Mouse (Mus musculus): ENCODE data around the gene Lrrc4. TPM values are rescaled to one million over a fixed set of nuclear protein-coding genes. Genes with fewer than 3 reads are reported as not detected.
A peak's percentile ranks its signal among the peaks of the same experiment; 100 is the strongest.

Lrrc4 gene
- polyA plus RNA-seq, 2 experiments from 2014 or later, result 0.37 to 0.42 TPM

DNA sequence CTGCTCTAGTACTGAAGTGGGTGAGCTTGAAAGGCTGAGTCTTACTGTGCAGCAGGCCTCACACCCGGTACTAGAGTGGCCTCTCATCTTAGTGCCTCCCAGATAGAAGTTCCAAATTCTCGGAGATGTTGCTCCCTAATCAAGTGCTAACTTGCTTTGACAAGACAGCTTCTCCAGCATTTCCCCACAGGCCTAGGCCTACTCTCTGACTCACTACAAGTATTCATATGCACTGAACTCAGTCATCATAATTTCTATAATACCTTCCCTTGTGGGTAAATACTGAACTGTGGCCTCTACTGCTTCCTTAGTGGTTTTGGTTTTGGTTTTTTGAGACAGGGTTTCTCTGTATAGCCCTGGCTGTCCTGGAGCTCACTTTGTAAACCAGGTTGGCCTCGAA lies 8.2 kb downstream of the Lrrc4 start:
- no peak for ATAC-seq

DNA sequence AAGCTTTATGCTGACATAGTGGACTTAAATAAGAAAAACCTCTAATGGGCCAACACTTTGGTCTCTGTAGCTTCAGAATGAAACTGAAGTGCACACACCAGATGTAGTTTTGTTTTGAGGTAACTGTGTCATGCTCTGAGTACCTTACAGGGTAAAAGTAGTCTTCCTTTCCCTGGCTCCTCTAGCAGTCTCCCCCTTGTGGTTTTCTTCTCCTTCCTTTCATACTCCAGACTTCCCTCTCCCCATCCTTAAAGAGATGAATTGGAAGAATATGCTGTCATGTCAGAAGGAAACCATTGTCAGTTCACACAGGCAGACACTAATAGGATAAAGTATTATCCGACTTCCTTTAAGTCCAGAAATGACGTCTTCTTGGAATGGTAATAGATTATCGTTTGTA lies 9.3 kb downstream of the Lrrc4 start:
- no peak for ATAC-seq

DNA sequence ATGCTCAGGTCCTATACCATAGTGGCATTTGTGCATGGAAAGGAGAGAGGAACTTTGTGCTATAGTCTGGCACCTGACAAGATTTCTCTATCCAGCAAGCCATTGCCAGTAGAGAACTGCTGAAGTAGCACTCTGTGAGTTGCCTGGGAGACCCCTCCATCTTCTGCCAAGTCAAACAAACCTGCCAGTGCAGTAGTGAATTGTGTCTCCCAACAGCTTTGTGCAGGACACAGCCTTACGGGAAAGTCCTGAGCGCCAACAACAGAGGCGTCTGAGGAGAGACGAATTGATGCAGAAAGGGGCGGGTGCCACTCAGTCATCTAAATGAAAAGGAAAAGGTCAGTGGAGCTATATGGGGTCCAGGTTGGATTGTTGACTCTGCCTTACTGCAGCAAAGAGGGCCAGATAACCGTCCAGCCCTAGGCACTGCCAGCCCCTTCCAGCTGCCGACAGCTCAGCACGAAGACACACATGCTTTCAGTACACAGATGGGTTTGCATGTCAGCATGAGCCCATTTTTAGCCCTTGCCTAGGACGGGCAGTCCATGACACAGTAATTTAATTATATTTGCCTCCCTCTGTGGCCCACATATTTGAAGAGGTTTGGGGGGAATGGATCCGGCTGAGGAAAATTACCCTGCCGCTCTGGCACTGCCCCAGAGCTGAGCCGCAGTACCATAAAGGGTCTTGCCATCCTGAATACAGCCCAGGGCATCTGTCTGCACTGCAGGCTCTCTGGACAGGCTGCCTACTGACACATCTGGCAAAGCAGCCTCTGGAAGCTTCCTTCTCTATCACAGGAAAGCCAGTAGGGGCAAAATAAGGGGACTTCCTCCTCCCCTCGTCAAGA lies 11.8 kb downstream of the Lrrc4 start:
- ATAC-seq, result no peak

DNA sequence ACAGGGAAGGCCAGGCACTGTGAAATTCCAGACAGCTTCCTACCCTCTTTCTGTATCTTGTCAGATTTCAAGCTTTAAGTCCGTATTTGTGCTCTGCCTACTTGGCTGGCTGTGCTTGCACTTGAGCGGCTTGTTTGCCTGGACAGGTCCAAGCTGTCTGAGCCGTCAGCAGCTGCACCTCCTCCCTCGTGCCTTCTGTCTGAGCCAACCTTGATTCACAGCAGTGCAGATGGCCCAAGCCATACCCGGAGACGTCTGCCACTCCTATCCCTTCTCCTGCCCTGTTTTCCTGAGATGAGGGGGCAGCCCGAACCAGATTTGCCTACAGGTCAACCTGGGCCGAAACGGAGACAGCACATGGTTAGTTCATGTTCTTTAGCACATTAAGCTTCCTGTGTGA lies 14.5 kb downstream of the Lrrc4 start:
- no peak for ATAC-seq

DNA sequence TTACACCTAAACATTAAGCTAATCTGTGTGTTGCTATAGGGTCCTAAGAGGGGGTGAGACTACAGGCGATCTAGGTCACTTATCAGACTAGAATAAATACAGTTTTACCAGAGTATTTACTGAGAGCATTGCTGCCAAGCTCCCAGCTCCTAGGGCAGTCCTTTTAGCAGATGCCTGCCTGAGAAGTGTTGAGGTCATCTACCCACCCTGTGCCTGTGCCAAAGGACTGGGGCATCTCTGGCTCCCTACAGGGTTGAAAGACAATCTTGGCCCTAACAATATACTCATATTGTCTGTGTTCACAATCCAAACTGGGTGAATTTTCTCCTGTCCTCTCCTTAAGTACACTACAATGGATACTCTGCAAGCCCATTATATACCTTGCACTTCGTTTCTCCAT lies 16.7 kb downstream of the Lrrc4 start:
- no peak for ATAC-seq

DNA sequence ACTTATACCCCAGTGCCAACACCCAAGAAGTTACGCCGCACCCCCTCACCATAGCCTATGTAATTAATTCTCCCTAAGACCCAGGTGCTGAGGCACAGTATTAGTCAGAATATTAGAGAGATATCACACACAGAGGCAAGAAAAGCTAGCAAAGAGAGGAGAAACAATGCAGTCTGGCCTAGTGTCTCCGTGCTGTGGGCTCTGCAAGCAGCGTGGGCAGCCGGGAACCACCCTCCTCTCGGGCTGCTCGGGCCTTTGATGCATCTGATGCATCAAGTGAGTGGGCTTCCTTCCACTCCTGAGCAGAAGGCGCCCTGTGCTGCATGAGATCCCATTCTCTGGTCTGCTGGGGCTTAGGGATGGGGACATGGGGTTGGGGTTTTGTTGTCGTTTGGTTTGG lies 18.5 kb downstream of the Lrrc4 start:
- ATAC-seq, result no peak

DNA sequence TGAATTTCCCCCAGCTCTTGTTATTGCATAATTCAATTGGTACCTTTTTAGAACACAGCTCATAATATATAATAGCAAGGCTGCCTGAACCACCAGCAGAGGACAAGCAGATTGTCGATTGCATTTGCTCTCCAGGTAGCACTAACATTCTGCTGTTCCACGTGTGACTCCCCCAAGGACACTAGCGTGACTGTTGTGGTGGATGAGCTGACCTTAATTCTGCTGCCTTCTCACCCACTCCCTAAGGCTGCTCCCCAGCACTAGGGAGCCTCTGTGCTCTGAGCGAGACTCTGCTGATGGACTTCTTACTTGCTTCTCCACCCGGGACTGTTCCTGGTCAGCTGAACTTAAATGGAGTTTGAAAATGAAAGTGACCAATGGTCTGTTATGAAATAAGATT lies 26.8 kb downstream of the Lrrc4 start:
- no peak for ATAC-seq

DNA sequence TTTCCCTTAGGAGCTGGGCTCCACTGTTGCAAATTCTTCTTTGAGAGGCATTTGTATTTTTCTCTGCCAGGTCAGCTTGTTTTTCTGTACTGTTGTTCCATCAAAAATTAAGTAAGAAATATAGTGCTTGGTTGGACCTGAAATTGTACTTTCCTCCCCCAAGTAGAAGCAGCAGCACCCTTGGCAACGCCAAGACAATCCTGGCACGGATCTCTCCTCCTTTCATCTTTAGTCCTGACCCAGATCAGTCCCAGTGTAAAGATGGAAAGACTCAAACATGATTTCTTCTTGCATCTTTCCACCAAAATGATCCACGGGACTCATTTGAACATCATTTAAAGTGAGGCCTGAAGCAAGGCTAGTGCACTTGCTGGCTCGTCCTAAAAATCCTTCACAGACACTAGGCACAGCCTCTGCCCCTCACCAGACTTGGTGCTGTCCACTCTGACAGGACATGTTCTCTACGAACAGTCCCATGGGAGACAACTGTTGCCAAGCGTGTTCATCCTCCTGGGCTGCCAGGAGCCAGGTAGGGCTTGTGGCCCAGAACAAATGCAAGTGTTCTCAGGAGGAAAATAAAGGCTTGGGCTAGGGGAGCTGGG lies 27.8 kb downstream of the Lrrc4 start:
- ATAC-seq, result no peak

DNA sequence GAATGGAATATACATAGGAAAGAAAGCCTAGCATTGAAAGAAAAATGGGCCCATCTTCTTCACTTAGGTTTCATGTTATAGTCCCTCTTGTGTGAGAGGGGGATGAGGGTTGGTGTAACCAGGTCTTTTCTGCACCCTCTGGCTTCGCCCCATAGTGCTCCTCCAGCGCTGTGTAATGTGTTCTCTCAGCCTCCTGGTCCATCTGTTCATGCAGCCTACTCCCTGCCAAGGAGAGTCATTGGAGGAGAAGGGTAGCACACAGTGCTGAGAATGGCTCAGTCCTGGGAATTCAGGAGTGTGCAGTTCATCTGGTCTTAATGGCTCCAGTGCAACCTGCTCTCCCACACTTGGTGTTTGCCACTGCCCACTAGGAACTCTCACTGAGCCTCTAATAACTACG lies 30.6 kb downstream of the Lrrc4 start:
- no peak for ATAC-seq

DNA sequence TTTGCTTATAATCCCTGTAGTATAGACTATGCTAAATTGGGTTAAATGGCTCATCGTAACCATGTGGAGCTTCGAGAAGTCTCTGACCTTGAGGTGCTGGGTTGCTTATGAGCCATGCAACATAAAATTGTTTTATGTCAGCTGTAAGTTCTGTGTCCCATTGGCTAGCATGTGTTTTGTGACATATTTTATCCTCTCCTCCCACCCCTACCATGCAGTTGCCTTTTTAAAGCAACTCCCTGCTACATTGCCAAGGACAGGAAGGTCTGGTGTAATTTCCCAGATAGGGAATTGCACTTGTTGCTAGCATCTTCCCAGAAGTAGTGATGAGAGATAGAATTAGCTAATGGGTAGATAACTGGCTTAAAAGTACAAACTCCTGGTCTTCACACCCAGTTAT lies 31.7 kb downstream of the Lrrc4 start:
- no peak for ATAC-seq

DNA sequence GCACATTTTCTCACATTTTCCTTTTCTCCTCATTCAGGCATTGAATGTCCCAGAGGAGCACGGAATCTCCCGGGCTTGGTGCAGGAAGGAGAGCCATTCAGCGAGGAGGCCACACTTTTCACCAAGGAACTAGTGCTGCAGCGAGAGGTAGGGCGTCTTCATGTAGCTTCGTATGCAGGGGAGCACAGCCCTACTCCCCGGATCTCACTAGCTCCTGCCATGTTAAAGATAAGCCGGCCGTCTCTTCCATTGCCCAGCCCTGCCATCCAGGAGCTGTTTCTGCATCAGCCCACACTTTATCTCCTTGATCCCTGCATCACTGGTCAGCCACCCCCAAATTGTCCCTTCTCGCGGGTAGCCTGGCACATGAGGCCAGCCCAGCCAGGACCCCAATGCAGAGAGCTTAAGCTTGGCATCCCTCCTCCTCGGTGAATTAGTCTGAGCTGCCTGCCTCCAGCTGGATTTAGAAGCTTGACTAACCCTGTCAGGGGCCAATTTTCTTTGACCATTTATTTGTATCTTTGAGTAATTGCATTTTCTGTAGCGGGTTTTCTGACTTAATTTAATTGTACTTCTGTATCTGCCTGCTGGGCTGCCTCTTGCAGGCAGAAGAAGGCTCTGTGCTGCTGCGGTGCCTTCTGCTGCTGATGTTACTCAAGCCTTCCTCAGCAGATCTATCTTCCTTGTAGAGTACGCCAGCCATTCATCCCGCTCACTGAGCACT lies 35.6 kb downstream of the Lrrc4 start:
- no peak for ATAC-seq

DNA sequence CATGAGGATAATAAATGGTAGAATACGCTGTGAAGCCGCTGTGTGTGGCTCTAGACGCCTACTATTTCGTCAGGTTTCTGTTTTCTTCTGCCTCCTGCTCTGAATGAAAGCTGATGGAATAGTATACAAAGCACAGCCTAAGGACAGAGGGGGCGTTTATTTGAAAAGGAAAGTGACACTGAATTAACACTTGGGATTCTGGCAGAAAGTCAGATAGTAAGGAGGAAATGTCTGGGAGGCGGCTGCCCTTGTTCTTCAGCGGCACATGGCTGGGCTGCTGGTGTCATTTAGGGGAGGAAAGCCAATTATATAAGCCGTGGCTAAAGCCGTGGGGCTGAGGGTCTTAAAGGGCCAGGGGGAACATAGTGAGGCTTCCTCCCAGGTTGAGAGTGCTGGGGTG lies 36.2 kb downstream of the Lrrc4 start:
- ATAC-seq, result no peak

DNA sequence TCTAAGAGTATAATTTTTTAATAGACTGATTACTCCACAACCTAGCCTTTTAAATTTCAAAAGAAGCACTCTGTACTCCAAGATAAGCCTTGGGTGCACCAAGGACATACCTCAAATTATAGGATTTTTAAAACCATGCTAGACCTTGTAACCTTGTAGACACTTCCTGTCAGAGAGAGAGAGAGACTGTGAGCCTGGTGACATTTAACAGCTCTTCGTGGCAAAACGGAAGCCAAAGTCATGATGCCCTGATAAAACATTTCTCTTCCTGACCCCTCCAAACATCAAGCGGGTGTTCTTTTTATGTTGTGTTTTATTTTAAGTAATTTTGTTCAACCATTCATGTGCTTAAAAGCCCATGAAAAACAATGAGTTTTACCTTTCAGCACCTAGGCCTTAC lies 39.7 kb downstream of the Lrrc4 start:
- peak; percentile 63 for ATAC-seq

DNA sequence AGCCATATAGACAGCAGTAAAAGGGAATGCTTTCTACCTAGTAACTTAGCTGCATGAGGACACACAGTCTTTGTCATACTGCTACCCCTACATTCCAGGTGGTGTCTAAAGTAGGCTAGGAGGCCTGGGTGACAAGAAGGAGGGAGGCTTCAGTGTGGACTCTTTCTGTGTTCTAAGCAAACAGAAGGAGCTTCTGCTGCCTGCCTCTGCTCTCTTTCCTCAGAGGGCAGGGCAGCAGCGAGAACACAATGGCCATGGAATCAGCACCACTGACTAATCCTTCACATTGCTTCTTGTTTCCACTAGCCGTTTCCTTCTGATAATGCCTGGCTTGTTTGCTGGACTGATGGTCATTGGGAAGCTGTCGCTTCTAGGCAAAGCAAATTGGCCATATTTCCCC lies 40.4 kb downstream of the Lrrc4 start:
- no peak for ATAC-seq

DNA sequence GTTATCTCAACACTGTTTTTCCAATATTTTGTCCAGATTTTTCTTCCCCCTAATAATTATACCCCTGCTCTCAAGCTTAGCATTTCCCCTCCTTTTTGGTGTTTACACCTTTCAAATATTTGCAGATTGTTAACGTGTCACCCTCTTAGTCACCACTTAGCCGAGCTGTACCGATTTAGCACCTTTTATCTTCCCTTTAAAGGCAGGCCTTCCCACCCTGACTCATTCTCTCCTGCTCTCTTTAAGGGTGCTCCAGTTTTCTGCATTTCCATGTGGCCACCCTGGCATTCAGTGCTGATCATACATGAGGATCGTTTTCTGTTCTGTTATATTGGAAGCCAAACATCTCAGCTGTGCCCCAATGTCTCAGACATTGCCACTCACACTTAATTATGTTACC lies 41.9 kb downstream of the Lrrc4 start:
- no peak for ATAC-seq

DNA sequence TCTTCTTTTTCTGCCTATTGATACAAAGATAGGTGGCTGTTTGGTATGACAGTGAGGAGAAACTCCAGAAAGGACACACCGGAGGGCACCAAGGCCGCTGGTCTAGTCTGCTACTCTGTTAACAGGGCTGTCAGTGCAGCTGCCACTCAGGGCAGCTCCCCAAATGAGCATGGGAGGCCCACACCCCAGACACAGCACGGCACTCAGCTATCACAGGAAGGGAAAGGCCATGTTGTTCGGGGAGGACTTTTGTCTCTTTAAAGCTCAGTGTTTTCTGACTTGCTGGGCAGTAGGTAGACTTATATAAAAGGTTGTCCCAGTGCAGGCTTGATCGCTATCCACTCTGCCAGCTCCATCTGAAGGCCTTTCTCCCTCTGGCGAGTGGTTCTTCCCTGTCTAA lies 44.4 kb downstream of the Lrrc4 start:
- ATAC-seq, result no peak

DNA sequence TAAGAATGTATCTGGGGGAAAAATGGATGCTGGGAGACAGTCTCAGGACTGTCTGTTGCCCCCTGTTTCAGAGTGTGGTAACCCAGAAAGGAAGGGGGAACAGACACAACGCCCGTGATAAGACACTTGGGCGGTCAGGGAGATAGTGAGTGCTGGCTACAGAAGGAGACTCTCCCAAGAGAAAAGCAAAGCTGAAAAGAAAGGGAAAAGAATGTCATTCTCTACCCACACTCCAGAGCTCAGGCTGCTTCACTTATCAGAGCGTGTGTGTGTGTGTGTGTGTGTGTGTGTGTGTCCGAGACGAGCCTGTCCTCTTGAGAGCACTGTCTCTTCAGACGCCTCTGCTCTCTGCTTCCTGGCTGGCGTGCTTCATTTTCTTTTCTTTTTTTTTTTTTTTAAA lies 45.8 kb downstream of the Lrrc4 start:
- ATAC-seq, result no peak

DNA sequence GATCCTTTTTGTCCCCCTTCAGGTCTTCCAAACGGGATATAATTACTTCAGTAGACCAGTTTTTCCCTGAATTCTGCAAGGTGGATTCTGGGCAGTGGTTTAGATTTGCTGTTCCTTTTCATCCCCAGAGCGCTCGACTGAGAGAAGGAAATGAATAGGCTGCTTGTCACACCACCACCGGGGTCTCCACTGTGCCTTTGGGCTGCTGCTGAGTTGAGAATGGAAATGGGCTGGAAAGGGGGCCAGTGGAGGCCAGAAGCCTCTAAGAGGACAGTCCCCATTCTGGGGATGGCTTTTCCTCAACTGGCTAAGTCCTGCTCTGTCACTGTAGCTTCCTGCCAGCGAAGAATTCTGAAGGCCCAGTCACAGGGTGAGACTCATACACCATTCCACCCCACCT lies 47.6 kb downstream of the Lrrc4 start:
- no peak for ATAC-seq

DNA sequence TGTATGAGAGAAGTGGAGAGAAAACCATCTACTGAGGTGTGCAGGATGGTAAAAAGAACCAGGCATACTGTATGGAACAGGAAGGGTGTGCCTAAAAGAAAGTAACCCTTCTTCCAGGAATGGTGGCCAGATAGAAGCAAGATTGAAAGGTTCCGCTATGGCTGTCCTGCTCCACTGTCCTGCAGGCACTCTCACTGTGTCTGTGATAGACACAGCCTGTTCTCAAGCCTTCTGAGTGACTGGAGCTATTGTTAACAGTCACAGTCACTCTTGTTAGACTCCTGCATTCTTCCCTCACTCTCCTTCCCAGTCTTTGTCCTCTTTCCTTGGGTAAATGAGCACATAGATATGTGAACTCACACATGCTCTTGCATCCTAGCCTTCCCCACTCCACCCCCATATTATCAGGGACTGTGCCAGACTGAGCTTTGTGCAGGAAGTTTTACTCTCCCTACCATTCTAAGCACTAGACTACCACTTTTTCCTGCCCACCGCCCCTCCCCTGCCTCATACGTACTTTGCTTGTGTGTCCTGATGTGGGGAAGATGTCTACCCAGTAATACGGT lies 48.4 kb downstream of the Lrrc4 start:
- ATAC-seq, result no peak

DNA sequence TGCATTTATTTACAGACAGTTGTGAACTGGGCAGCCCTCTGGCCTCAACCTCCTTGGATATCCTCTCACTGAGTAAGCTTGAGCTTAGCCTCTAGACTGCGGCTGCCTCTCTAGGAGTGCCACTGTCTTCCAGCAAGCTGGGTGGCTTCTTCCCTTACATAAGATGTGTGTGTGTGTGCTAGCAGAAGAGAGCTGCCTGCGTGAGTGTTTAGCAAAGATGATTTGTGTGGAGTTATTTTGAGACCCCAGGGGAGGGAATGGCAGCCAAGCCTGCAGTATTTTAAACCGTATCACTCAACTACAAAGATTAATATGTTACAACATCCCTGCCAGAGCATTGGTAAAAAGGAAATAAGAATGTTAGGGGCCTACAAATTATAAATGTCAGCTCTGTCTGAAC lies 49.9 kb downstream of the Lrrc4 start:
- no peak for ATAC-seq

DNA sequence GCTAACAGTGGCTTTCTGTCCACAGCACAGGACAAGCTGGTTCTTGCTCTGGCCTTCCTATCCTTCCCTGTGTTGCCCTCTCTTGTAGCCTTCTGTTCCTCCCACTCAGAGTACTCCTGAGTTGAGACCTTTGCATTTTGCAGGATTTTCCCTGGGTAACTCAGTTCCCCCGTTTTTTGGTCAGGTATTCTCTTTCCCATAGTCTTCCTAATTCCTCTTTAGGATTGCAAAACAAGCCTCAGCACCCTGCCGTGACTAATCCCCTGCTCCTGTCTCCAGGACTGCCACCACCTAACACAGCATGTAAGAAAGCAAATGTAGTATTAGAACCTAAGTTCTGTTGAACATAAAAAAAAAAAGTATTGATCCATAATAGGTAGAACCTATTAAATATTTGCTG lies 60.2 kb downstream of the Lrrc4 start:
- no peak for ATAC-seq

DNA sequence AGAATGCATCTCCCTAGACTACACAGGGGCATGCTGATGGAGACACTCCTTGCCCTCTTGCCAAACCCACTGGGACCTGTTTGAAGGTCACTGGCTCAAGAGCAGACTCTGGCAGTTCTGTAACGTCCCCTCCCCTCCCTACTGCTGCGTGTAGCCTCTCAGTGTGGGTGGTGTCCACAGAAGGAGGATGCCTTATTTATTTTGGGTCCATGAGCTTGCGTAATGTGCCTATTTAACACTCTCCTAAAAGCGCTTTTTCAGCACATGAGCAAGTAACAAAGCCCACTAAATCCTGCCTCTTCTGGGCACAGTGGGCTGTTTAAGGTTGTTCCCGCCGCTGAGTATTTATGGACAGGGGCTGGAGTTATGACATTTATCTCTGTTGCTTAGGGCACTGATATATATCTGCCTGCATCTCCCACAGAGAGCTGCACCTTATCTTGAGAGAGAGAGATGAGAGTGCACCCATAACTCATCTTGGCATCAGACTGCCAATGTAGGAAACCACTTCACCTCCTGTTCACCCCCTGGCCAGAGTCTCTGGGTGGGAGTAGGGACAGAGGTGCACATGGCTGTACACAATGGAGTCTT lies 63.6 kb downstream of the Lrrc4 start:
- ATAC-seq, result no peak

DNA sequence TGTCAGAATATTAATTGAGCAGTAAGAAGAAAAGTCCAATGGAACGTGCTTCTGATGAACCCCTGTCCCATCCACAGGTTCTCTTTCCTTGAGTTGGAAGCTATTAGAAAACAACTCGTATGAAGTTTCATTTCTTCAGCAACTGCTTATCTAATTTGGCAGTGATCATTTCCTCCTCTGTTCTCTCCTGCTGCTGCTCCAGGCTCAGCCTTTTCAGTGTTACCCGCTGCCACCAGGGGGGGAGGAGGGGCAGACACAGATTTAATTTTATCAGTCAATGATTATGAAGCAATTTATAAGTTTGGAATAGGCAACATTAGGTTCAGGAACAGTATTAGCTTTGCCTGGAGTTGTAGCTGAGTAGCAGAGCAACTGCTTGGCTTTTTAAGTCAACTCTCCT lies 64.9 kb downstream of the Lrrc4 start:
- ATAC-seq, result no peak
